ENCODE assay signal across 30 mouse cellular contexts in the genomic region with DNA sequence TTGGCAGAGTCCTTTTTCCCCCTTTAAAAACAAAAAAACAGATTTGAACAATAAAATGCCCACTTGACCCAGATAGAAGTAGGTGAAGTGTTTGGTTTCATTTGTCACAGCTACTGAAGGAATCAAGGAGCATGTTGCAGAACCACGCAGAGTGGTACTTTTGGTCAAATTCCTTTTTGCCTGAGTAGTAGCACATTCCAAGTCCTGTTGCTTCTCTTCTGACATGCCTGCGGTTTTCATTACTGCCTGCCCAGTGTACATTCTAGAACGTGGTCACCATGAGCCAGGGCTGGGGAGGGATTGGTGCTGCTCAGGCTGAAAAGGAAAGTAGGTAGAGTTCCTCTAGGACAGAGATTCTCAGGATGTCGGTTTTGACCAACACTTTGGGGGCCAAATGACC. TPM values are rescaled to one million over a fixed set of nuclear protein-coding genes. Genes with fewer than 3 reads are reported as not detected.
A peak's percentile ranks its signal among the peaks of the same experiment; 100 is the strongest.
DNase-seq lines count a peak whose midpoint lies in the region; ATAC-seq and TF ChIP-seq lines count a peak whose summit lies in the region.
"Had no signal": no experiment of that assay in that cellular context is flagged by ENCODE, and none has a peak within 500 bp of the region (broad histone marks: within the 10 kb centered on the region; RNA-seq: fewer than 3 reads in every experiment).

No protein-coding gene starts in this region.

- no peak overlapping the region for H3K4me2 ChIP-seq in midbrain, embryonic 15.5 days
- H3K4me2 ChIP-seq: forebrain, embryonic 13.5 days; hindbrain, embryonic 15.5 days; kidney, embryonic 15.5 days; limb, embryonic 15.5 days; liver, embryonic 13.5 days; lung, embryonic 14.5 days; neural tube, embryonic 15.5 days; stomach, embryonic 15.5 days had no signal

- H3K27ac ChIP-seq in midbrain, embryonic 15.5 days = no peak overlapping the region
- H3K27ac ChIP-seq: forebrain, embryonic 13.5 days; hindbrain, embryonic 10.5 days; hindbrain, embryonic 15.5 days; kidney, embryonic 15.5 days; limb, embryonic 10.5 days; limb, embryonic 15.5 days; liver, embryonic 13.5 days; midbrain, embryonic 10.5 days; neural tube, embryonic 15.5 days; stomach, embryonic 15.5 days had no signal

- peaks cover 21% of the 10 kb centered on the region for H3K4me1 ChIP-seq in midbrain, embryonic 15.5 days
- H3K4me1 ChIP-seq: hindbrain, embryonic 10.5 days; limb, embryonic 10.5 days; midbrain, embryonic 10.5 days had no signal

- DNase-seq in lung, adult 18-20 months = peak; percentile 50 to 69
- no peak for DNase-seq in lung, postnatal 14 days
- no peak for DNase-seq in Patski (ENCODE audit: low read depth, low spot score)
- peak; percentile 22 for DNase-seq in lung, postnatal 10 days
- DNase-seq in left cerebral cortex, adult 11 months (ENCODE audit: low spot score) = no peak
- DNase-seq in frontal cortex, postnatal 10 days (ENCODE audit: low spot score in 2 of 2) = no peak
- DNase-seq: adrenal gland, postnatal 25 days; B cell, adult 2 months; cerebellum, adult 11-12 months; cerebellum, adult 9-11 months; gastrocnemius, postnatal 25 days; heart, postnatal 14 days; kidney, adult 18-20 months; kidney, postnatal 25 days; liver, embryonic 13.5 days; lung, embryonic 14.5 days; retina, postnatal 1 day; right cerebral cortex, postnatal 25 days had no signal

- WGBS in midbrain, embryonic 15.5 days = 84% methylated on average over 4 of the region's 4 CpGs

- peaks cover 14% of the 10 kb centered on the region; the same call in 1 of the 2 replicates for H3K36me3 ChIP-seq in midbrain, embryonic 15.5 days (replicated peaks)

- TF ChIP-seq CTCF in Patski (IDR thresholded peaks at IDR 0.05) = no peak

- no peaks in the 10 kb centered on the region for H3K9me3 ChIP-seq in midbrain, embryonic 15.5 days
- H3K9me3 ChIP-seq: forebrain, embryonic 13.5 days; hindbrain, embryonic 10.5 days; hindbrain, embryonic 15.5 days; kidney, embryonic 15.5 days; limb, embryonic 10.5 days; limb, embryonic 15.5 days; liver, embryonic 13.5 days; midbrain, embryonic 10.5 days; neural tube, embryonic 15.5 days; stomach, embryonic 15.5 days had no signal

- POLR2A ChIA-PET in Patski (lab: Charles Lee) = no interaction called here

- no peak overlapping the region for H3K9ac ChIP-seq in midbrain, embryonic 15.5 days
- H3K9ac ChIP-seq: forebrain, embryonic 13.5 days; hindbrain, embryonic 15.5 days; kidney, embryonic 15.5 days; limb, embryonic 15.5 days; liver, embryonic 13.5 days; lung, embryonic 14.5 days; neural tube, embryonic 15.5 days; stomach, embryonic 15.5 days had no signal

- H3K27me3 ChIP-seq in Patski = no peaks in the 10 kb centered on the region
- H3K27me3 ChIP-seq in midbrain, embryonic 15.5 days (replicated peaks) = no peaks in the 10 kb centered on the region
- H3K27me3 ChIP-seq: CH12.LX; forebrain, embryonic 13.5 days; hindbrain, embryonic 15.5 days; kidney, embryonic 15.5 days; limb, embryonic 15.5 days; liver, embryonic 13.5 days; neural tube, embryonic 15.5 days; stomach, embryonic 15.5 days had no signal

- CTCF ChIA-PET in Patski (lab: Charles Lee) = no interaction called here

- no peak overlapping the region for H3K4me3 ChIP-seq in midbrain, embryonic 15.5 days
- H3K4me3 ChIP-seq: forebrain, embryonic 13.5 days; hindbrain, embryonic 10.5 days; hindbrain, embryonic 15.5 days; kidney, embryonic 15.5 days; limb, embryonic 10.5 days; limb, embryonic 15.5 days; liver, embryonic 13.5 days; midbrain, embryonic 10.5 days; neural tube, embryonic 15.5 days; stomach, embryonic 15.5 days had no signal

- ATAC-seq in Patski = peak; percentile 96
- ATAC-seq in midbrain, embryonic 15.5 days (replicated peaks) = no peak
- ATAC-seq: forebrain, embryonic 13.5 days; inflammation-experienced regulatory T-cells, adult 6 months had no signal

- in situ Hi-C loops in Patski (cut with MboI; ENCODE audit: low pct_unique_long_range_greater_than_20kb) = no loop called here

RNA-seq across cellular contexts. Expression of gene 1810013L24Rik, which starts 16.1 kb away (rescaled TPM):
- polyA plus RNA-seq in Patski (2021) = 50.3 TPM
- 27.7 and 29.0 TPM in 2 replicates for polyA plus RNA-seq in midbrain, embryonic 15.5 days (2015; fragmentation: Nextera tagmentation; extraction: Ambion mirVana)

RNA-seq across cellular contexts. Expression of gene Usp7, which starts 53.9 kb away (rescaled TPM):
- polyA plus RNA-seq in Patski (2021) = 84.2 TPM
- polyA plus RNA-seq in midbrain, embryonic 15.5 days (2015; fragmentation: Nextera tagmentation; extraction: Ambion mirVana) = 32.2 and 34.2 TPM in 2 replicates

Comparison
In these comparisons a context has a peak if more than half of its experiments do, and no peak if none do; other contexts are left out.
1. DNase-seq: peak in lung, adult 18-20 months (2 of 2) and lung, postnatal 10 days (single experiment); none in lung, postnatal 14 days (single experiment), Patski (single experiment), left cerebral cortex, adult 11 months (single experiment) and frontal cortex, postnatal 10 days (0 of 2).